Mouse (Mus musculus): ENCODE measurements around the gene BC052040.

GRCm38 (mm10) chr2:115751177-115751576, 169.7 kb downstream of the BC052040 start:
- TF ChIP-seq POLR2A (IDR thresholded peaks at IDR 0.05; ENCODE audit: low read depth, low read length) (no peak), CTCF (conservative IDR thresholded peaks at IDR 0.05; ENCODE audit: insufficient read depth, insufficient read length, low read depth, low read length) (no peak)

All from kidney, adult 2 months (tissue).